Mouse (Mus musculus): ENCODE data around the gene Igfbp4.

DNA sequence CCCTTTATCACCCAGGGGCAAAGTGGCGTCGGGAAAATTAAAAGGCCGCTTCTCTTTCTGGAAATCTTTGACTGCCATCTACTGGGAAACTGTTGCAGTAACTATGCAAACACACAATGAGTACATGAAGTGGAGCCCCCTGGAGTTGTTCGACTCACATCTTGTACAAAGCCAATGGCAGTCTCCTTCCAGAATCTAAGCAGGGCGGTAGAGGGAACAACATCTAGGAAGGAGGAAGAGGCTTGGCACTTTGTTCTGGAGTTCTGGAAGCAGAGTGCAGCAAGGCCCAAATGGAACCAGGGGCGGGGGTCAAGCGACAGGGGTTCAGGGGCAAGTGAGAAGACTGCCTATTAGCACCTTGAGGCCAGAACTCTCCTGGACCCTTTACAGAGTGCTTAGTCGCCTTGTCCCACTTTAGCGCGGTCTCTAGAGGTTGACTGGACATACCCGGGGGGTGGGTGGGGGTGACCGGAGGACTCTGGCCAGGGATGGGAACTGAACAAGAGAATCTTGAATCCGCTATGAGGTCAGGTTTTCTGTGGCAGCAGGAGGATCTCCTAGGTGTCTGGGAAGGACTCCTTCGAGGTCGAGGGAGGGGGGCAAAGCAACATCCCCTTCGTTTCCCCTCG is 584 bp upstream of the Igfbp4 start:
- TF ChIP-seq POLR2A (IDR thresholded peaks at IDR 0.05; ENCODE audit: borderline replicate concordance, control insufficient read depth, low read depth, low read length) (no peak), CTCF (IDR thresholded peaks at IDR 0.05; ENCODE audit: control insufficient read depth, insufficient read depth, low read length) (no peak)
